Mouse (Mus musculus): ENCODE results near the gene Ttf2.

Gene Ttf2

GRCm38 (mm10) chr3:100969176-100969917, at the start of gene Ttf2:
Ttf2 (minus strand) TSS chr3:100969663.
- peak; percentile 88 to 94 for DNase-seq (ENCODE audit: low spot score in 2 of 2)

GRCm38 (mm10) chr3:101018494-101018893, 49.0 kb upstream of the Ttf2 start:
- no peak for DNase-seq (ENCODE audit: low spot score in 2 of 2)

- DNase-seq (ENCODE audit: low spot score in 2 of 2): no peak
Measured at GRCm38 (mm10) chr3:101016050-101016449, 46.6 kb upstream of the Ttf2 start.

- no peak for DNase-seq (ENCODE audit: low spot score in 2 of 2)
Measured at GRCm38 (mm10) chr3:101015254-101015653, 45.8 kb upstream of the Ttf2 start.

- no peak for DNase-seq (ENCODE audit: low spot score in 2 of 2)
Measured at GRCm38 (mm10) chr3:101013536-101013935, 44.1 kb upstream of the Ttf2 start.

GRCm38 (mm10) chr3:101013005-101013404, 43.5 kb upstream of the Ttf2 start:
- no peak for DNase-seq (ENCODE audit: low spot score in 2 of 2)

GRCm38 (mm10) chr3:101012597-101012996, 43.1 kb upstream of the Ttf2 start:
- DNase-seq (ENCODE audit: low spot score in 2 of 2): no peak

- no peak for DNase-seq (ENCODE audit: low spot score in 2 of 2)
Measured at GRCm38 (mm10) chr3:101012131-101012571, 42.7 kb upstream of the Ttf2 start.

GRCm38 (mm10) chr3:101011203-101011600, 41.7 kb upstream of the Ttf2 start:
- no peak for DNase-seq (ENCODE audit: low spot score in 2 of 2)

GRCm38 (mm10) chr3:101010589-101011202, 41.2 kb upstream of the Ttf2 start:
- DNase-seq (ENCODE audit: low spot score in 2 of 2): no peak

- no peak for DNase-seq (ENCODE audit: low spot score in 2 of 2)
Measured at GRCm38 (mm10) chr3:101007112-101007782, 37.8 kb upstream of the Ttf2 start.

GRCm38 (mm10) chr3:101005392-101005791, 35.9 kb upstream of the Ttf2 start:
- DNase-seq (ENCODE audit: low spot score in 2 of 2): no peak

- DNase-seq (ENCODE audit: low spot score in 2 of 2): no peak
Measured at GRCm38 (mm10) chr3:101003575-101004356, 34.3 kb upstream of the Ttf2 start.

- no peak for DNase-seq (ENCODE audit: low spot score in 2 of 2)
Measured at GRCm38 (mm10) chr3:100999732-101000131, 30.3 kb upstream of the Ttf2 start.

GRCm38 (mm10) chr3:100998904-100999340, 29.5 kb upstream of the Ttf2 start:
- peak; percentile 43 to 77 for DNase-seq (ENCODE audit: low spot score in 2 of 2)

GRCm38 (mm10) chr3:100997785-100998570, 28.5 kb upstream of the Ttf2 start:
- no peak for DNase-seq (ENCODE audit: low spot score in 2 of 2)

- DNase-seq (ENCODE audit: low spot score in 2 of 2): no peak
Measured at GRCm38 (mm10) chr3:100994252-100994651, 24.8 kb upstream of the Ttf2 start.

GRCm38 (mm10) chr3:100993718-100994117, 24.3 kb upstream of the Ttf2 start:
- DNase-seq (ENCODE audit: low spot score in 2 of 2): no peak

GRCm38 (mm10) chr3:100993158-100993557, 23.7 kb upstream of the Ttf2 start:
- no peak for DNase-seq (ENCODE audit: low spot score in 2 of 2)

GRCm38 (mm10) chr3:100990231-100990630, 20.8 kb upstream of the Ttf2 start:
- no peak for DNase-seq (ENCODE audit: low spot score in 2 of 2)

GRCm38 (mm10) chr3:100989417-100989816, 20.0 kb upstream of the Ttf2 start:
- DNase-seq (ENCODE audit: low spot score in 2 of 2): no peak

All from urinary bladder, postnatal 4 days (tissue).